Mouse (Mus musculus): ENCODE measurements around the gene Eif4g3.
"Not testable (repeated sequence)": the region's sequence is repeated elsewhere in the genome, so short reads cannot be mapped to it uniquely, and the experiment has no call there.

Gene Eif4g3

GRCm38 (mm10) chr4:137992890-137993289 lies at the start of gene Eif4g3:
Gene Eif4g3, plus strand, starts transcription at chr4:137993022.
- in situ Hi-C loops (cut with MboI): no loop called here

GRCm38 (mm10) chr4:137943540-137943939 lies 49.3 kb upstream of the Eif4g3 start:
- in situ Hi-C loops (cut with MboI): no loop called here

GRCm38 (mm10) chr4:137945376-137945775 lies 47.4 kb upstream of the Eif4g3 start:
- in situ Hi-C loops (cut with MboI): loop anchor here (5.0 kb wide), 1 partner anchor 88 kb away; no protein-coding TSS in a partner anchor

GRCm38 (mm10) chr4:137946419-137946818 lies 46.4 kb upstream of the Eif4g3 start:
- in situ Hi-C loops (cut with MboI): loop anchor here (5.0 kb wide), 1 partner anchor 89 kb away; no protein-coding TSS in a partner anchor

- in situ Hi-C loops (cut with MboI): no loop called here
These were observed 40.0 kb upstream of the Eif4g3 start for GRCm38 (mm10) chr4:137952840-137953239.

- in situ Hi-C loops (cut with MboI): no loop called here
These were observed 38.6 kb upstream of the Eif4g3 start for GRCm38 (mm10) chr4:137954184-137954583.

GRCm38 (mm10) chr4:137954926-137955396 lies 37.9 kb upstream of the Eif4g3 start:
- in situ Hi-C loops (cut with MboI): no loop called here

- in situ Hi-C loops (cut with MboI): no loop called here
These were observed 36.6 kb upstream of the Eif4g3 start for GRCm38 (mm10) chr4:137956260-137956659.

GRCm38 (mm10) chr4:137959889-137960665 lies 32.7 kb upstream of the Eif4g3 start:
- in situ Hi-C loops (cut with MboI): no loop called here

GRCm38 (mm10) chr4:137960757-137961156 lies 32.1 kb upstream of the Eif4g3 start:
- in situ Hi-C loops (cut with MboI): no loop called here

- in situ Hi-C loops (cut with MboI): no loop called here
These were observed 30.0 kb upstream of the Eif4g3 start for GRCm38 (mm10) chr4:137962643-137963350.

GRCm38 (mm10) chr4:137963431-137963830 lies 29.4 kb upstream of the Eif4g3 start:
- in situ Hi-C loops (cut with MboI): no loop called here

- in situ Hi-C loops (cut with MboI): no loop called here
These were observed 28.8 kb upstream of the Eif4g3 start for GRCm38 (mm10) chr4:137963881-137964584.

- in situ Hi-C loops (cut with MboI): no loop called here
These were observed 28.3 kb upstream of the Eif4g3 start for GRCm38 (mm10) chr4:137964585-137964930.

- in situ Hi-C loops (cut with MboI): no loop called here
These were observed 24.6 kb upstream of the Eif4g3 start for GRCm38 (mm10) chr4:137968203-137968602.

- in situ Hi-C loops (cut with MboI): not testable (repeated sequence)
These were observed 22.1 kb upstream of the Eif4g3 start for GRCm38 (mm10) chr4:137970623-137971199.

- in situ Hi-C loops (cut with MboI): not testable (repeated sequence)
These were observed 17.9 kb upstream of the Eif4g3 start for GRCm38 (mm10) chr4:137974856-137975432.

- in situ Hi-C loops (cut with MboI): not testable (repeated sequence)
These were observed 13.7 kb upstream of the Eif4g3 start for GRCm38 (mm10) chr4:137979066-137979644.

- in situ Hi-C loops (cut with MboI): no loop called here
These were observed 10.0 kb upstream of the Eif4g3 start for GRCm38 (mm10) chr4:137982869-137983268.

- in situ Hi-C loops (cut with MboI): no loop called here
These were observed 8.6 kb upstream of the Eif4g3 start for GRCm38 (mm10) chr4:137984212-137984611.

- in situ Hi-C loops (cut with MboI): no loop called here
These were observed 8.1 kb upstream of the Eif4g3 start for GRCm38 (mm10) chr4:137984746-137985145.
